Mouse (Mus musculus) embryonic facial prominence, embryonic 11.5 days (tissue): ENCODE measurements at regions not wholly inside any gene's neighbourhood (a gene's known extent, or its start where the extent isn't known, plus 50 kb on each side); places are given as distances from the start of the nearest gene placed in this dataset.

Experiments used
- ATAC-seq: fragments of 200-750 bp; cut with Nextera tagmentation; replicated peaks from 2 replicates; pipeline ENCODE4 v1.8.0; 2017; ENCODE audit warnings: low read depth; ENCODE audit not compliant: insufficient number of reproducible peaks, low FRiP score, low TSS enrichment
- DNase-seq: peaks from one replicate; pipeline ENCODE4 v3.0.0-alpha.2; 2015; ENCODE audit warnings: low spot score
- H3K27ac ChIP-seq: fragments of 300-500 bp; sonication (generic); replicated peaks from 2 replicates; pipeline ENCODE4 v1.5.1; 2014; ENCODE audit warnings: mild to moderate bottlenecking, low read depth, low read length, control low read depth
- H3K27me3 ChIP-seq: fragments of 300-500 bp; sonication (generic); 2 replicates; pipeline ENCODE4 v1.6.1; 2014; ENCODE audit warnings: mild to moderate bottlenecking, low read length, moderate library complexity, mixed read lengths; ENCODE audit not compliant: control insufficient read depth, insufficient read depth
- H3K36me3 ChIP-seq: fragments of 300-500 bp; sonication (generic); replicated peaks from 2 replicates; pipeline ENCODE4 v1.6.1; 2014; ENCODE audit warnings: low read depth, mild to moderate bottlenecking, low read length, moderate library complexity, mixed read lengths; ENCODE audit not compliant: control insufficient read depth, insufficient read depth
- H3K4me1 ChIP-seq: fragments of 300-500 bp; sonication (generic); 2 replicates; pipeline ENCODE4 v1.6.1; 2014; ENCODE audit warnings: low read length, mixed read lengths; ENCODE audit not compliant: control insufficient read depth, insufficient read depth
- H3K4me2 ChIP-seq: fragments of 300-500 bp; sonication (generic); 2 replicates; pipeline ENCODE4 v1.6.1; 2014; ENCODE audit warnings: low read depth, mild to moderate bottlenecking, control low read depth, low read length, moderate library complexity
- H3K4me3 ChIP-seq: fragments of 300-500 bp; sonication (generic); 2 replicates; pipeline ENCODE4 v1.5.1; 2014; ENCODE audit warnings: low read depth, low read length, control low read depth
- H3K9ac ChIP-seq: fragments of 300-500 bp; sonication (generic); replicated peaks from 2 replicates; pipeline ENCODE4 v1.6.1; 2014; ENCODE audit warnings: mild to moderate bottlenecking, control low read depth, low read length
- H3K9me3 ChIP-seq: fragments of 300-500 bp; sonication (generic); replicated peaks from 2 replicates; pipeline ENCODE4 v1.6.1; 2016; ENCODE audit warnings: mild to moderate bottlenecking, low read length, inconsistent platforms, mixed read lengths; ENCODE audit not compliant: control insufficient read depth
- WGBS: fragments of 180-500 bp; shearing (Covaris S2); extraction: QIAGEN DNeasy Blood & Tissue Kit; methylation state at CpG from one replicate; pipeline ENCODE4 v1.1.7; 2014; 5-methylcytosine and 5-hydroxymethylcytosine counted together

- Histone ChIP-seq H3K9ac (no peak overlapping the region), H3K36me3 (no peaks in the 10 kb centered on the region), H3K4me3 (no peak overlapping the region), H3K4me1 (peaks cover 2% of the 10 kb centered on the region; the same call in 1 of the 2 replicates), H3K9me3 (peaks cover 5% of the 10 kb centered on the region), H3K27me3 (no peaks in the 10 kb centered on the region), H3K4me2 (no peak overlapping the region), H3K27ac (no peak overlapping the region)
- DNase-seq (peak; percentile 77), ATAC-seq (no peak)
- WGBS, result 12% methylated on average over 5 of the region's 5 CpGs
Observed at GRCm38 (mm10) chr2:172779096-172779495, 161.0 kb downstream of the Bmp7 start.

- Histone ChIP-seq H3K4me2 (no peak overlapping the region), H3K36me3 (no peaks in the 10 kb centered on the region), H3K9ac (no peak overlapping the region), H3K4me3 (no peak overlapping the region), H3K9me3 (peaks cover 5% of the 10 kb centered on the region), H3K27me3 (peaks cover 2% of the 10 kb centered on the region; the same call in 1 of the 2 replicates), H3K4me1 (peaks cover 2% of the 10 kb centered on the region; the same call in 1 of the 2 replicates), H3K27ac (no peak overlapping the region)
- ATAC-seq, result no peak
- DNase-seq, result no peak
- WGBS, result 24% methylated on average over 10 of the region's 10 CpGs
Observed at GRCm38 (mm10) chr2:172782686-172783085, 157.4 kb downstream of the Bmp7 start.

GRCm38 (mm10) chr2:172786297-172786696 lies 153.8 kb downstream of the Bmp7 start:
- peaks cover 7% of the 10 kb centered on the region for H3K4me1 ChIP-seq
- no peak overlapping the region for H3K4me3 ChIP-seq
- H3K9me3 ChIP-seq, result peaks cover 5% of the 10 kb centered on the region
- no peak overlapping the region for H3K9ac ChIP-seq
- no peaks in the 10 kb centered on the region for H3K36me3 ChIP-seq
- 11% methylated on average over 2 of the region's 2 CpGs for WGBS
- H3K4me2 ChIP-seq, result no peak overlapping the region
- peaks cover 16% of the 10 kb centered on the region for H3K27me3 ChIP-seq
- peak; percentile 75 for DNase-seq
- H3K27ac ChIP-seq, result no peak overlapping the region; the same call in 1 of the 2 replicates
- peak; percentile 44; the same call in 1 of the 2 replicates for ATAC-seq

- no peak for ATAC-seq
- Histone ChIP-seq H3K4me2 (peak overlapping the region; percentile 11), H3K4me3 (0 out of 2 replicates have a peak overlapping the region, but pooled peaks have one; percentile 11), H3K36me3 (no peaks in the 10 kb centered on the region), H3K4me1 (peaks cover 7% of the 10 kb centered on the region), H3K27ac (no peak overlapping the region), H3K27me3 (peaks cover 16% of the 10 kb centered on the region), H3K9me3 (peaks cover 5% of the 10 kb centered on the region), H3K9ac (no peak overlapping the region)
- WGBS, result 29% methylated on average over 30 of the region's 30 CpGs
- no peak for DNase-seq
Observed at GRCm38 (mm10) chr2:172787203-172787944, 152.7 kb downstream of the Bmp7 start.

GRCm38 (mm10) chr2:172789260-172789659 lies 150.9 kb downstream of the Bmp7 start:
- H3K9me3 ChIP-seq, result no peaks in the 10 kb centered on the region
- H3K27ac ChIP-seq, result no peak overlapping the region
- peak overlapping the region; percentile 13; the same call in 1 of the 2 replicates for H3K9ac ChIP-seq
- H3K4me1 ChIP-seq, result peaks cover 7% of the 10 kb centered on the region
- H3K27me3 ChIP-seq, result peaks cover 16% of the 10 kb centered on the region
- 24% methylated on average over 10 of the region's 10 CpGs for WGBS
- DNase-seq (no peak), ATAC-seq (0 out of 2 replicates have a peak, but pooled peaks have one; percentile 10)
- H3K4me2 ChIP-seq, result no peak overlapping the region; the same call in 1 of the 2 replicates
- no peak overlapping the region for H3K4me3 ChIP-seq
- no peaks in the 10 kb centered on the region for H3K36me3 ChIP-seq

- Histone ChIP-seq H3K9me3 (no peaks in the 10 kb centered on the region; the same call in 1 of the 2 replicates), H3K4me1 (peaks cover 7% of the 10 kb centered on the region), H3K4me3 (no peak overlapping the region), H3K36me3 (no peaks in the 10 kb centered on the region), H3K27me3 (peaks cover 15% of the 10 kb centered on the region), H3K27ac (no peak overlapping the region), H3K9ac (no peak overlapping the region), H3K4me2 (no peak overlapping the region)
- WGBS, result 72% methylated on average over 10 of the region's 10 CpGs
- DNase-seq (no peak), ATAC-seq (no peak)
Observed at GRCm38 (mm10) chr2:172792555-172792954, 147.6 kb downstream of the Bmp7 start.

- no peak for DNase-seq
- Histone ChIP-seq H3K4me1 (peaks cover 7% of the 10 kb centered on the region), H3K9ac (no peak overlapping the region), H3K4me2 (no peak overlapping the region), H3K9me3 (no peaks in the 10 kb centered on the region; the same call in 1 of the 2 replicates), H3K36me3 (no peaks in the 10 kb centered on the region), H3K27ac (no peak overlapping the region), H3K4me3 (no peak overlapping the region), H3K27me3 (peaks cover 7% of the 10 kb centered on the region)
- no peak for ATAC-seq
- WGBS, result 60% methylated on average over 8 of the region's 8 CpGs
Observed at GRCm38 (mm10) chr2:172793991-172794390, 146.1 kb downstream of the Bmp7 start.

GRCm38 (mm10) chr2:172794771-172795170 lies 145.3 kb downstream of the Bmp7 start:
- Histone ChIP-seq H3K4me1 (peaks cover 2% of the 10 kb centered on the region), H3K27me3 (peaks cover under 1% of the 10 kb centered on the region; the same call in 1 of the 2 replicates), H3K9ac (no peak overlapping the region), H3K36me3 (no peaks in the 10 kb centered on the region), H3K4me3 (no peak overlapping the region), H3K4me2 (no peak overlapping the region), H3K9me3 (no peaks in the 10 kb centered on the region; the same call in 1 of the 2 replicates), H3K27ac (no peak overlapping the region)
- WGBS, result 90% methylated on average over 10 of the region's 10 CpGs
- ATAC-seq (no peak), DNase-seq (no peak)
